In the genomic region with DNA sequence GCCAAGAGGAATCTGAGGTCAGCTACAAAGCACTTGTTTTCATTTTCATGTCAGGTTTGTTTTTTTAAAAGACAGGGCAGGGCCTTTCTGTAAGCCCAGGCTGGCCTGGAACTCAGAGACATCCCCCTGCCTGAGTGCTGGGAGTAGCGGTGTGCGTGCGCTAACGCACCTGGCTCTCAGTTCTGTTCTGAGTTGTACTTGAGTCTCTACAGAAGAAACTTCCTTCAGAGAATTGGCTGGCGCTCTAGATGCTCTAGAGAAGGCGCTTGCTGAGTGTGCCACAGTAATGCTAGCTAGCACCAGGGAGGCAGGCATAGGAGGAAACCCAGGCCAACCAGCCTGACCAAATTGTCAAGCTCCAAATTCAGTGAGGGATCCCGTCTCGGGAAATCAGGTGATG, we compare ENCODE assay signal across 9 mouse cellular contexts. TPM values are rescaled to one million over a fixed set of nuclear protein-coding genes. Genes with fewer than 3 reads are reported as not detected.
DNase-seq lines count a peak whose midpoint lies in the region; ATAC-seq lines count a peak whose summit lies in the region.
"Had no signal": no experiment of that assay in that cellular context is flagged by ENCODE, and none has a peak within 500 bp of the region (broad histone marks: within the 10 kb centered on the region; RNA-seq: fewer than 3 reads in every experiment).

No protein-coding gene starts in this region.

- H3K27me3 ChIP-seq in heart, embryonic 15.5 days: no peaks in the 10 kb centered on the region
- H3K27me3 ChIP-seq in midbrain, embryonic 15.5 days (replicated peaks): no peaks in the 10 kb centered on the region
- H3K27me3 ChIP-seq in midbrain, embryonic 16.5 days (ENCODE audit: control insufficient read depth, insufficient read depth, low read depth, low read length): no peaks in the 10 kb centered on the region
- H3K27me3 ChIP-seq in hindbrain, embryonic 15.5 days: no peaks in the 10 kb centered on the region
- H3K27me3 ChIP-seq: limb, embryonic 12.5 days had no signal

- no peaks in the 10 kb centered on the region for H3K9me3 ChIP-seq in heart, embryonic 15.5 days (replicated peaks)
- H3K9me3 ChIP-seq in midbrain, embryonic 15.5 days: no peaks in the 10 kb centered on the region
- no peaks in the 10 kb centered on the region for H3K9me3 ChIP-seq in midbrain, embryonic 16.5 days (replicated peaks; ENCODE audit: control insufficient read depth, low read length, poor library complexity, severe bottlenecking)
- no peaks in the 10 kb centered on the region for H3K9me3 ChIP-seq in hindbrain, embryonic 15.5 days

- no peak overlapping the region for H3K9ac ChIP-seq in heart, embryonic 15.5 days
- H3K9ac ChIP-seq in midbrain, embryonic 15.5 days: no peak overlapping the region
- H3K9ac ChIP-seq in midbrain, embryonic 16.5 days (ENCODE audit: low read depth, low read length): no peak overlapping the region
- no peak overlapping the region for H3K9ac ChIP-seq in hindbrain, embryonic 15.5 days
- H3K9ac ChIP-seq: limb, embryonic 12.5 days had no signal

- peaks cover 24% of the 10 kb centered on the region for H3K4me1 ChIP-seq in heart, embryonic 15.5 days (replicated peaks)
- H3K4me1 ChIP-seq in midbrain, embryonic 15.5 days: peaks cover 13% of the 10 kb centered on the region
- no peaks in the 10 kb centered on the region; the same call in 1 of the 2 replicates for H3K4me1 ChIP-seq in midbrain, embryonic 16.5 days (ENCODE audit: control insufficient read depth, insufficient read depth, low read length)
- peaks cover 11% of the 10 kb centered on the region for H3K4me1 ChIP-seq in hindbrain, embryonic 15.5 days (replicated peaks)

- H3K36me3 ChIP-seq in heart, embryonic 15.5 days: peaks cover 5% of the 10 kb centered on the region; the same call in 1 of the 2 replicates
- no peaks in the 10 kb centered on the region; the same call in 1 of the 2 replicates for H3K36me3 ChIP-seq in midbrain, embryonic 15.5 days (replicated peaks)
- 0 out of 2 replicates have a peak, but pooled peaks cover 3% of the 10 kb centered on the region for H3K36me3 ChIP-seq in midbrain, embryonic 16.5 days (ENCODE audit: control insufficient read depth, insufficient read depth, low read length)
- peaks cover 6% of the 10 kb centered on the region for H3K36me3 ChIP-seq in hindbrain, embryonic 15.5 days

- WGBS in heart, embryonic 15.5 days: 74% methylated on average over 8 of the region's 8 CpGs
- WGBS in midbrain, embryonic 15.5 days: 85% methylated on average over 8 of the region's 8 CpGs
- 85% methylated on average over 8 of the region's 8 CpGs for WGBS in midbrain, embryonic 16.5 days
- 78% methylated on average over 8 of the region's 8 CpGs for WGBS in hindbrain, embryonic 15.5 days

- no peak overlapping the region for H3K4me3 ChIP-seq in heart, embryonic 15.5 days
- no peak overlapping the region for H3K4me3 ChIP-seq in midbrain, embryonic 15.5 days
- no peak overlapping the region for H3K4me3 ChIP-seq in midbrain, embryonic 16.5 days (ENCODE audit: low read depth, low read length)
- no peak overlapping the region for H3K4me3 ChIP-seq in hindbrain, embryonic 15.5 days
- H3K4me3 ChIP-seq: limb, embryonic 12.5 days had no signal

- no peak for DNase-seq in heart, postnatal 14 days
- DNase-seq in thymus, postnatal 25 days: peak; percentile 47
- DNase-seq in left cerebral cortex, postnatal 4 days: no peak
- no peak for DNase-seq in spleen, adult 18-20 months

- ATAC-seq in heart, embryonic 15.5 days (replicated peaks; ENCODE audit: insufficient number of reproducible peaks, insufficient read depth, low FRiP score, low read depth): no peak
- ATAC-seq in midbrain, embryonic 15.5 days (replicated peaks): no peak
- ATAC-seq in midbrain, embryonic 16.5 days: no peak
- no peak for ATAC-seq in hindbrain, embryonic 15.5 days (ENCODE audit: low FRiP score, low read depth)

- intact Hi-C loops in heart, postnatal 14 days (cut with DNase I): loop anchor here (5.0 kb wide), 2 partner anchors 38 to 53 kb away; a partner anchor contains a TSS
- intact Hi-C loops in left cerebral cortex, postnatal 4 days (cut with DNase I): no loop called here

- H3K4me2 ChIP-seq in heart, embryonic 15.5 days: no peak overlapping the region
- no peak overlapping the region for H3K4me2 ChIP-seq in midbrain, embryonic 15.5 days
- H3K4me2 ChIP-seq in midbrain, embryonic 16.5 days (ENCODE audit: low read length): no peak overlapping the region
- no peak overlapping the region for H3K4me2 ChIP-seq in hindbrain, embryonic 15.5 days
- H3K4me2 ChIP-seq: limb, embryonic 12.5 days had no signal

- H3K27ac ChIP-seq in heart, embryonic 15.5 days: peak overlapping the region; percentile 56
- 0 out of 2 replicates have a peak overlapping the region, but pooled peaks have one; percentile 27 for H3K27ac ChIP-seq in midbrain, embryonic 15.5 days
- no peak overlapping the region for H3K27ac ChIP-seq in midbrain, embryonic 16.5 days (ENCODE audit: low read length)
- peak overlapping the region; percentile 29; the same call in 1 of the 2 replicates for H3K27ac ChIP-seq in hindbrain, embryonic 15.5 days (replicated peaks)
- H3K27ac ChIP-seq: limb, embryonic 12.5 days had no signal

RNA-seq across cellular contexts. Expression of a gene that starts 52.9 kb away (rescaled TPM):
- polyA plus RNA-seq in heart, embryonic 15.5 days (2015; fragmentation: Nextera tagmentation; extraction: Ambion mirVana): 16.0 and 21.8 TPM in 2 replicates
- total RNA-seq in heart, postnatal 14 days (2021): 10 to 100 TPM; 49.5 to 51.9 TPM
- 29.6 and 29.7 TPM in 2 replicates for polyA plus RNA-seq in midbrain, embryonic 15.5 days (2015; fragmentation: Nextera tagmentation; extraction: Ambion mirVana)
- polyA plus RNA-seq in midbrain, embryonic 16.5 days (2015; fragmentation: Nextera tagmentation; extraction: Ambion mirVana): 31.5 and 33.2 TPM in 2 replicates
- 32.5 and 33.0 TPM in 2 replicates for polyA plus RNA-seq in hindbrain, embryonic 15.5 days (2015; fragmentation: Nextera tagmentation; extraction: Ambion mirVana)
- 10 to 100 TPM; 75.3 to 77.3 TPM for total RNA-seq in left cerebral cortex, postnatal 4 days (2021)
